Mouse (Mus musculus): ENCODE data around the gene Slit3. TPM values are rescaled to one million over a fixed set of nuclear protein-coding genes. Genes with fewer than 3 reads are reported as not detected.
A peak's percentile ranks its signal among the peaks of the same experiment; 100 is the strongest.

Gene Slit3
- total and polyA plus RNA-seq, 2 experiments from 2014 or later = 6.7 to 23.7 TPM

GRCm38 (mm10) chr11:35667428-35667827, 546.4 kb downstream of the Slit3 start:
- 61% methylated on average over 3 of the region's 3 CpGs for WGBS
- TF ChIP-seq CTCF (IDR thresholded peaks at IDR 0.05; ENCODE audit: low read depth) (peak; percentile 64), EP300 (IDR thresholded peaks at IDR 0.05; ENCODE audit: low read depth) (no peak)
- no peak overlapping the region for H3K9ac ChIP-seq (replicated peaks; ENCODE audit: low read depth, low read length)
- no peaks in the 10 kb centered on the region for H3K4me1 ChIP-seq (ENCODE audit: control insufficient read depth, insufficient read depth)
- no peaks in the 10 kb centered on the region for H3K9me3 ChIP-seq (replicated peaks; ENCODE audit: control insufficient read depth, low read length)
- DNase-seq (ENCODE audit: low spot score) = no peak
- no peak for ATAC-seq (ENCODE audit: insufficient read depth, low read depth)
- no peak overlapping the region for H3K4me2 ChIP-seq (ENCODE audit: low read depth, low read length)
- no peak overlapping the region for H3K27ac ChIP-seq (ENCODE audit: low read depth)
- H3K4me3 ChIP-seq (ENCODE audit: low read depth, low read length) = no peak overlapping the region
- no peaks in the 10 kb centered on the region for H3K27me3 ChIP-seq (ENCODE audit: control insufficient read depth, insufficient read depth, low read length)
- no peaks in the 10 kb centered on the region for H3K36me3 ChIP-seq (replicated peaks; ENCODE audit: control insufficient read depth, insufficient read depth, low read length)

DNA sequence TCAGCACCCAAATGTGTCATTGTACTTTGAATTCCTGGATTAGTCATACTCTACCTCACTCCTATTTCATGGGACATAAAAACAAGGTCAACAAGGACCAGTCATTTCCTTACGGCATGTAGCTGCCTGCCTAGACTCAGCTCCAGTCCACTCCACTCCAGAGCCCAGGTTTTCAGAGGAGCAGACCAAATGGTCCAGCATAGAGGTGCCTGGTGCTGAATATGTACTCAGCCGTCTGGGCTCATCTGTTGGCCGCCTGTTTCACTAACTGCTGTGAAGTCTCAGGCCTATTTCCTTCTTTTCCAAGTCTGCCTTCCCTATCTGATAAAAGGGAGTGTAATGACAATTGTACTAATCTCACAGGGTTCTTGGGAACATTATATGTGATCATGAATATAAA, 547.1 kb downstream of the Slit3 start:
- Histone ChIP-seq H3K4me1 (ENCODE audit: control insufficient read depth, insufficient read depth) (no peaks in the 10 kb centered on the region), H3K9me3 (replicated peaks; ENCODE audit: control insufficient read depth, low read length) (no peaks in the 10 kb centered on the region), H3K36me3 (replicated peaks; ENCODE audit: control insufficient read depth, insufficient read depth, low read length) (no peaks in the 10 kb centered on the region), H3K27me3 (ENCODE audit: control insufficient read depth, insufficient read depth, low read length) (no peaks in the 10 kb centered on the region), H3K9ac (replicated peaks; ENCODE audit: low read depth, low read length) (no peak overlapping the region), H3K27ac (ENCODE audit: low read depth) (no peak overlapping the region), H3K4me3 (ENCODE audit: low read depth, low read length) (no peak overlapping the region), H3K4me2 (ENCODE audit: low read depth, low read length) (no peak overlapping the region)
- DNase-seq (ENCODE audit: low spot score) (no peak), ATAC-seq (ENCODE audit: insufficient read depth, low read depth) (no peak)
- 37% methylated on average over 3 of the region's 3 CpGs for WGBS
- TF ChIP-seq CTCF (IDR thresholded peaks at IDR 0.05; ENCODE audit: low read depth) (no peak), EP300 (IDR thresholded peaks at IDR 0.05; ENCODE audit: low read depth) (no peak)

DNA sequence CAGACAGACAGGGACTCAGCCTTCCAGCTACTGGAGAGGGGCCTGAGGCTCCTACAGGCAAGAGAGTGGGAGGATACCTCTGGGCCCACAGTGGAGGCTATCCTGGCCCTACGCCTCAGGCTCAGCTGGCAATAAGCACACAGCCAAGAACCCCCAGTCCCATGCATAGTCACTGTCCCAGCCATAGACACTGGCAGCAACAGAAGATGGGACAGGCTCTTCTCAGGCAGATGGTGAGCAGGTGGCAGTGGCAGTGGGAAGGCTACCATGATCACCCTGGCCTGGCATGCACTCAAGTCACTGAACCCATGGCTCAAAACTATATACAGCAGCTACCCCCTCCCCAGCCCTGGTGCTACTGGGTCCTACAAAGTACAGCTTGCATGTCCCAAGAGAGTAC, 547.7 kb downstream of the Slit3 start:
- DNase-seq (ENCODE audit: low spot score) (no peak), ATAC-seq (ENCODE audit: insufficient read depth, low read depth) (no peak)
- H3K4me1 ChIP-seq (ENCODE audit: control insufficient read depth, insufficient read depth) = no peaks in the 10 kb centered on the region
- TF ChIP-seq EP300 (IDR thresholded peaks at IDR 0.05; ENCODE audit: low read depth) (no peak), CTCF (IDR thresholded peaks at IDR 0.05; ENCODE audit: low read depth) (no peak)
- H3K4me3 ChIP-seq (ENCODE audit: low read depth, low read length) = no peak overlapping the region
- no peaks in the 10 kb centered on the region for H3K36me3 ChIP-seq (replicated peaks; ENCODE audit: control insufficient read depth, insufficient read depth, low read length)
- H3K9me3 ChIP-seq (replicated peaks; ENCODE audit: control insufficient read depth, low read length) = no peaks in the 10 kb centered on the region
- no peak overlapping the region for H3K27ac ChIP-seq (ENCODE audit: low read depth)
- no peak overlapping the region for H3K4me2 ChIP-seq (ENCODE audit: low read depth, low read length)
- 93% methylated on average over 1 of the region's 1 CpGs for WGBS
- H3K27me3 ChIP-seq (ENCODE audit: control insufficient read depth, insufficient read depth, low read length) = no peaks in the 10 kb centered on the region
- no peak overlapping the region for H3K9ac ChIP-seq (replicated peaks; ENCODE audit: low read depth, low read length)

DNA sequence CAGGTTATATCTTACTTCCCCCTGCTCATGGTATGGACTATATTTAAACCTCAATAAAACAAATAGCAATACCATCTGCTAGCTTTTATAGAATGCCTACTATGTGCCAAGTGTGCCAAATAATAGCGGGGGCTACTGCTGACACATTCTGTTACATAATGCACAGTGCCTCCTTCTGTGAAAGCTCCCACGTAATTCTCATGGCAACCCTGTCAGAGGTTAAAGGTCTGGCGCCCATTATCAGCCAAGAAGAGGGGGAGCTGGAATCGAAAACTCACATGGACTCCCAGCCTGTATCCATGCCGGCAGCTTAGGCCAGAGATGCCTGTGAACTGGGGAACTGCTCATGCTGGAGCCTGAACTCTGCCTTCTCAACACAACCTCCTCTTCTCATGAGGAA, 548.5 kb downstream of the Slit3 start:
- Histone ChIP-seq H3K27ac (ENCODE audit: low read depth) (no peak overlapping the region), H3K36me3 (replicated peaks; ENCODE audit: control insufficient read depth, insufficient read depth, low read length) (no peaks in the 10 kb centered on the region), H3K4me3 (ENCODE audit: low read depth, low read length) (no peak overlapping the region), H3K27me3 (ENCODE audit: control insufficient read depth, insufficient read depth, low read length) (no peaks in the 10 kb centered on the region), H3K4me2 (ENCODE audit: low read depth, low read length) (no peak overlapping the region), H3K9ac (replicated peaks; ENCODE audit: low read depth, low read length) (no peak overlapping the region), H3K4me1 (ENCODE audit: control insufficient read depth, insufficient read depth) (no peaks in the 10 kb centered on the region), H3K9me3 (replicated peaks; ENCODE audit: control insufficient read depth, low read length) (no peaks in the 10 kb centered on the region)
- TF ChIP-seq EP300 (IDR thresholded peaks at IDR 0.05; ENCODE audit: low read depth) (no peak), CTCF (IDR thresholded peaks at IDR 0.05; ENCODE audit: low read depth) (no peak)
- DNase-seq (ENCODE audit: low spot score) (no peak), ATAC-seq (ENCODE audit: insufficient read depth, low read depth) (no peak)
- 62% methylated on average over 5 of the region's 5 CpGs for WGBS

DNA sequence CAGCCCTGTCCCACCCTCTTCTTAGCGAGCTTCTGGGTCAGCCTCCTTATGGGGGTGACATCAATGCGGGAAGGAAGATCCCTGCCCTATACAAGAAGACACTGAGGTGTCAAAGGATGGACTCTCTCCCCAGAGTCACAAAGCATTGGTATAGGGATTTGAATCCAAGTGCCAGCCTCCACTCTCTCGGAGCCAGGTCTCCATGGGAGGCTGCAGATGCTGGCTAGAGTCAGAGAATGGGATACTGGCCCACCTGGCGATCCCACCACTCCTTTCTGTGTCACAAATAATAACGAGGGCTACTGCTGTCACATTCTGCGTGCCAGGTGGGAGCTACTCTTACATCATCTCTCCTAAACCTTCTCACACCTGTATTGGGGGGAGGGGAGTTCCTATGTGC, 549.2 kb downstream of the Slit3 start:
- Histone ChIP-seq H3K4me3 (ENCODE audit: low read depth, low read length) (no peak overlapping the region), H3K27ac (ENCODE audit: low read depth) (no peak overlapping the region), H3K4me1 (ENCODE audit: control insufficient read depth, insufficient read depth) (no peaks in the 10 kb centered on the region), H3K36me3 (replicated peaks; ENCODE audit: control insufficient read depth, insufficient read depth, low read length) (no peaks in the 10 kb centered on the region), H3K9ac (replicated peaks; ENCODE audit: low read depth, low read length) (no peak overlapping the region), H3K27me3 (ENCODE audit: control insufficient read depth, insufficient read depth, low read length) (no peaks in the 10 kb centered on the region), H3K4me2 (ENCODE audit: low read depth, low read length) (no peak overlapping the region), H3K9me3 (replicated peaks; ENCODE audit: control insufficient read depth, low read length) (no peaks in the 10 kb centered on the region)
- DNase-seq (ENCODE audit: low spot score) = no peak
- WGBS = 74% methylated on average over 6 of the region's 6 CpGs
- no peak for ATAC-seq (ENCODE audit: insufficient read depth, low read depth)
- TF ChIP-seq CTCF (IDR thresholded peaks at IDR 0.05; ENCODE audit: low read depth) (no peak), EP300 (IDR thresholded peaks at IDR 0.05; ENCODE audit: low read depth) (no peak)

DNA sequence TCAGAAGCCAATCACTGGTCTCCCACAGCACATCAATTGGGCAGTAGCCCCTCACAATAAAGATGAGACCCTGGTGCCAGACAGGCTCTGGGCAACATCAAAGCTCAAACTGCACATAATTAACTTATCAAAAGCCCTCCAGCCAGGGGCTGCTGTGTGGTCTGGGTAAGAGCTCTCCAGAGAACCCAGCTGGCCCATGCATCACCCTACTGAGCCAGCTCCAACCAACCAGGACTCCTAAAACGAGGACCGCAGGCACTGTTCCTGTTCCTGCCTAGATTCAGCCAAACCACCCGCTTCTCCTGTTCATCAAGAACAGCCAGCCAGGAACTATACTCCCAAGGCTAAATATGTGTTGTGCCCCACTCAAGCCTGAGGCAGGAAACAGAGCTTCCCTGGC, 549.7 kb downstream of the Slit3 start:
- Histone ChIP-seq H3K36me3 (replicated peaks; ENCODE audit: control insufficient read depth, insufficient read depth, low read length) (no peaks in the 10 kb centered on the region), H3K4me2 (ENCODE audit: low read depth, low read length) (no peak overlapping the region), H3K9me3 (replicated peaks; ENCODE audit: control insufficient read depth, low read length) (no peaks in the 10 kb centered on the region), H3K9ac (replicated peaks; ENCODE audit: low read depth, low read length) (no peak overlapping the region), H3K27ac (ENCODE audit: low read depth) (no peak overlapping the region), H3K4me1 (ENCODE audit: control insufficient read depth, insufficient read depth) (no peaks in the 10 kb centered on the region), H3K27me3 (ENCODE audit: control insufficient read depth, insufficient read depth, low read length) (no peaks in the 10 kb centered on the region), H3K4me3 (ENCODE audit: low read depth, low read length) (no peak overlapping the region)
- no peak for TF ChIP-seq CTCF (IDR thresholded peaks at IDR 0.05; ENCODE audit: low read depth)
- TF ChIP-seq EP300 (IDR thresholded peaks at IDR 0.05; ENCODE audit: low read depth) = no peak
- ATAC-seq (ENCODE audit: insufficient read depth, low read depth) (no peak), DNase-seq (ENCODE audit: low spot score) (no peak)
- WGBS = 72% methylated on average over 3 of the region's 3 CpGs
